Mouse (Mus musculus) liver (tissue): ENCODE results near the gene Prl6a1.

ENCODE experiments used
- DNase-seq: peaks from one replicate; pipeline ENCODE4 v3.0.0-alpha.2; 2020; ENCODE audit warnings: mixed read lengths

Prl6a1 gene

DNA sequence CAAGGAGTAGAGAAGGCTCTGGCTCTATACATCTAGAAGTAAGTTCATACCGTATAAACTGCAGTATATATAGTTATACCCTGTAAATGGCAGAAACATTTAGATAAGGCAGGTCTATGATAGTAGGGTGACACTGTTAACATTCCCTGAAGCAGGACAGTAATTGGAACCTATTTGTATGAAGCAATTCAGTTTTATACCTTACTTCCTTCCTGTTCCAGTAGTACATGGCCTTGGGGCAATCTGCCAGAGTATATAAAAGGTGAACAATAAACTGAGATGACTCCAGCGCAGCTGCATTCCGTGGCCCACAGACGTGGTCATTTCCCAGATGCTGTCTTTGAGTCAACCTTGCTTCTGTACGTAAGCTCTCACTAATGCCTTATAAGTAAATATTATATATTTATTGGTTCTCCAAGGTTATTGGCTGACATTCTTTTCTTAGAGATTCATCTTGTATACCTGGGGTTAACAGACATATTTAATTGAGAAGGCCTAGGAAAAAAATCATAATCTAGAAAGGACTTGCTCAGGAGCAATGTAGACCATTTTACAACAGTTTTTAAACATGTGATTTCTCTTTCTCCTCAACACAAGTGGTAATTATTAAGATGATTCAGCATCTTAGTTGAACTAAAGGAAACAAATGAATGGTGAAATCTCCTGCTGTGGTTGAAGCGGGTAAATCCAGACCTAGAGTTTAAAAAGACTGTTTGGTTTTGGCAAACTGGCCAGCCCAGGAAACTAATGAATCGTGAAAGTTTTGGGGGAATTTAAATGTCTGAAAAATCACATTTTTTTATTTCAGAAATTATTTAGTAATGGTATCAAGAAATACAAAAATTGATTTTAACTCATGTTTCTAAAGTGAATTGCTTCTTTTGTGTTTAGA is at the start of gene Prl6a1:
TSS of gene Prl6a1 (plus strand) at position 294 of the 892 bp plus-strand sequence.
- DNase-seq = no peak

DNA sequence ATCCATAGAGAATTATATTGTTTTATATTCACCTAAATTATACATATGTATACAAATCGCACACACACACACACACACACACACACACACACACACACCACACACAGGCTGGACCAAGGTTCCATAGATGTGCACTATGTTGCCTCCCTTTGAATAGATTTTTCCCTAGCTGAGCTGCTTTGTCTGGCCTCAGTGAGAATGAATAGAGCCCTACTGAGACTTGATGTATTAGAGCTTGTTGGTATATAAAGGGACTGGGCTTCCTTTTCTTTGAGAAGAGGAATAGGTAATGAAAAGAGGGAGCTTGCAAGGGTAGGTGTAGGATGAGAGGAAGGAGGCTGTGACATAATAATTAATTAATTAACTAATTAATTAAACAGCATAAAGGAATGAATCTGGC is 22.6 kb downstream of the Prl6a1 start:
- no peak for DNase-seq

DNA sequence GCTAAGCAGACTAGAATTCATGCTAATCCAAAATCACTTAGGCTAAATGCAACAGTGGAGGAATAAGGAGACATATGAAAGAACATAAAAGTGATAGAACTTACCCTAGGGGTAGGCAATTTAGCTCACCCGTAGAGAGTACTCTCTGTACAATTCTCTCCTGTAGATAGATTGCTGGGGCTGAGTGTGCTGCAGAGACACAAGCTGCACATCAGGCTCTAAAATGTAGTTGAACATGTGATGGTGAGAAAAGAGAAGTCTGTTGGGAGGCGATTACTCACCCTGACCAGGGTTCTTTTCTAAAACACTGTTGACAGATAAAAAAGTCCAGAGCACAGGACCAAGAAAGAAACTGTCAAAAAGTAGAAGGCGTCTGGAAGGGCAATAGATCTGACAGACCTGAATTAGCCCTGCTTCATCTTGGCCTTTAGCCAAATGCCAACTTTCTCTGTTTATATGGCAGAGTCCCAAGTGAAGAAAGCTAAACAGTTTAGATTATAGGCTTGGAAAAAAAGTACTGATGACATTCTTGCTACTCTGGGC is 30.4 kb downstream of the Prl6a1 start:
- no peak for DNase-seq

DNA sequence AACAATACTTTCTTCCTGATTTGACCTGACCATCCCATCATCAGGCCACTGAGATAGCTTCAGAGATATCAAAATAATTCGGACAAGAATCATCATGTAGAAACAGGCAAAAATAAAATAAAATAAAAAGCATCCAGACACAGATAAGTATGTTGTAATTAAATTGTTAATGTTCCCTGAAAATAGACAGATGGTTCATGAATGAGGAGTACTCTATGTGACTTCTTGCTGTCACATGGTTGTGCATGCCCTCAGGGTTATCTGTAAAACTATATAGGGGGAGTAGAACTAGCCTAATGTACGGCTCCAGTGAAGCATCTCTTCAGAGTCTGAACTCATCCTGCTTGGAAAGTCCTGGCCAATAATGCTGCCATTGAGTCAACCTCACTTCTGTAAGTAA is 32.9 kb downstream of the Prl6a1 start, which contains the start of gene Prl8a2:
TSS of gene Prl8a2 (plus strand) at position 301 of the 400 bp plus-strand sequence.
- DNase-seq = no peak
